Mouse (Mus musculus) stomach, embryonic 15.5 days (tissue): ENCODE measurements at regions not wholly inside any gene's neighbourhood (a gene's known extent, or its start where the extent isn't known, plus 50 kb on each side); places are given as distances from the start of the nearest gene placed in this dataset.

Source experiments
- ATAC-seq: fragments of 200-750 bp; cut with Nextera tagmentation; 2 replicates; pipeline ENCODE4 v1.8.0; 2017; ENCODE audit warnings: low read depth, moderate number of reproducible peaks, moderate TSS enrichment; ENCODE audit not compliant: insufficient read depth, low FRiP score
- H3K27ac ChIP-seq: fragments of 300-500 bp; sonication (generic); 2 replicates; pipeline ENCODE4 v1.5.1; 2015; ENCODE audit warnings: mild to moderate bottlenecking, inconsistent platforms
- H3K27me3 ChIP-seq: fragments of 300-500 bp; sonication (generic); replicated peaks from 2 replicates; pipeline ENCODE4 v1.6.1; 2015; ENCODE audit warnings: inconsistent platforms
- H3K36me3 ChIP-seq: fragments of 300-500 bp; sonication (generic); 2 replicates; pipeline ENCODE4 v1.6.1; 2015; ENCODE audit warnings: inconsistent platforms
- H3K4me1 ChIP-seq: fragments of 300-500 bp; sonication (generic); 2 replicates; pipeline ENCODE4 v1.6.1; 2015; ENCODE audit warnings: inconsistent platforms
- H3K4me2 ChIP-seq: fragments of 300-500 bp; sonication (generic); 2 replicates; pipeline ENCODE4 v1.6.1; 2015; ENCODE audit warnings: mild to moderate bottlenecking, inconsistent platforms
- H3K4me3 ChIP-seq: fragments of 300-500 bp; sonication (generic); replicated peaks from 2 replicates; pipeline ENCODE4 v1.5.1; 2015; ENCODE audit warnings: inconsistent platforms
- H3K9ac ChIP-seq: fragments of 300-500 bp; sonication (generic); 2 replicates; pipeline ENCODE4 v1.6.1; 2015; ENCODE audit warnings: inconsistent platforms
- H3K9me3 ChIP-seq: fragments of 300-500 bp; sonication (generic); 2 replicates; pipeline ENCODE4 v1.6.1; 2016; ENCODE audit warnings: inconsistent platforms
- WGBS: fragments of 180-500 bp; shearing (Covaris S2); methylation state at CpG from one replicate; pipeline ENCODE4 v1.1.7; 2015; 5-methylcytosine and 5-hydroxymethylcytosine counted together

DNA sequence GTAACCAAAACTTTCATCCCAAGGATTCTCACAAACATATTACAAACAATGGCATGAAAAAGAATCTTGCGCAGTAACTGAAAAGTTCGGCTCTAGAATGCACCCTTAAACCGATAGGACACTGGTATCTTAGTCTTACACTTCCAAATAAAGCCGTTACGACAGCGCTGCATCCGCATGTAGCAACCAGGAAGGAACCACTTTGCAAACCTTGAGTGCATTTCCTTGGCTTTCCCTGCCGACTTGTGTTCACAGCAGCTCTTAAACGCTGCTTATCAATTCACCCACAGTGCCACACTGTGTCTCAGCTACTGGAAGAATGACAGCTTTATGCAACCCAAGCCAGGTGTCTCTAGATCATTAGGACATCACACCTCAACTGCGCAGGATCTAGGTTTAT lies 202.3 kb upstream of the Arid1b start:
- Histone ChIP-seq H3K4me2 (no peak overlapping the region), H3K27ac (no peak overlapping the region), H3K36me3 (no peaks in the 10 kb centered on the region), H3K4me3 (no peak overlapping the region), H3K9ac (no peak overlapping the region), H3K9me3 (no peaks in the 10 kb centered on the region), H3K27me3 (no peaks in the 10 kb centered on the region), H3K4me1 (no peaks in the 10 kb centered on the region)
- ATAC-seq: no peak
- WGBS: 71% methylated on average over 10 of the region's 10 CpGs

DNA sequence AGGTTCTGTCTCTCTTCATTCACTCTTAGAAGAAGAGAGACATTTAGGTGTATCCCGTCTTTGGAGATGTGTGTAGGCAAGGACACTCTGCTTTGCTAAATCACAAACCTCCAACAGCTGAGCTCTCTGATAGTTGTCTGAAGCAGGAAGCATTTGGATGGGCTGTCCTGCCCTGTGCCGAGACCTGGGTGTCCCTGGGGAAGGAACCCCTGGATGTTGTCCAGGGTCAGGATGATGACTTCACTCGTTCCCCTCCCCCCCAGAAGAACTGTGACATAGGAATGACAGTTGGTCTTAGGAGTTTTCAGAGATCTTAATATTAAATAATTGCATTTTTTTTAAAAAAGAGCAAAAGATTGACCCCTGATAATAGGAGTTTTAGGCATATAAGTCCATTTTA lies 197.9 kb upstream of the Arid1b start:
- Histone ChIP-seq H3K27me3 (no peaks in the 10 kb centered on the region), H3K4me1 (no peaks in the 10 kb centered on the region), H3K9ac (no peak overlapping the region), H3K27ac (no peak overlapping the region), H3K4me3 (no peak overlapping the region), H3K36me3 (no peaks in the 10 kb centered on the region), H3K4me2 (no peak overlapping the region), H3K9me3 (no peaks in the 10 kb centered on the region)
- WGBS: 68% methylated on average over 3 of the region's 3 CpGs
- ATAC-seq: no peak

DNA sequence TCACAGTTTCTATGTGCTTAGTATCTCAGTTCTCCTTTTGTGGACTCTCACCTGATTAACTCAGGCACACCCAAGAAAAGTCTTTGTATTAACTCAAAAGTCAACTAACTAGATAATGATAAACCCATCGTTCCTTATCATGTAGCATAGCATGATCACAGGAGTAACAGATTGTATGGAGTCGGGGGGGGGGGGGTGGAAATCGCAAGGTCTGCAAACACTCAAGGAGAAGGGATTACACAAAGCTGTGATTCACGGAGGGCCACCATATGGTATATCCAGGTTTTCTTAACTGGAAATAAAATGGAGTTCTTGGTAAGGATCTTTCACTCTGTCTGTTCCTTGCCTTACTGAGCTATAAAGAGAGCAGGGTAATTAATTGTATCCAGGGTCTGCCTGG lies 190.1 kb upstream of the Arid1b start:
- H3K27ac ChIP-seq: no peak overlapping the region
- no peak for ATAC-seq
- H3K4me1 ChIP-seq: no peaks in the 10 kb centered on the region
- no peak overlapping the region for H3K4me3 ChIP-seq
- H3K9ac ChIP-seq: no peak overlapping the region
- H3K4me2 ChIP-seq: no peak overlapping the region
- no peaks in the 10 kb centered on the region for H3K27me3 ChIP-seq
- WGBS: 51% methylated on average over 4 of the region's 4 CpGs
- H3K36me3 ChIP-seq: no peaks in the 10 kb centered on the region
- H3K9me3 ChIP-seq: no peaks in the 10 kb centered on the region

DNA sequence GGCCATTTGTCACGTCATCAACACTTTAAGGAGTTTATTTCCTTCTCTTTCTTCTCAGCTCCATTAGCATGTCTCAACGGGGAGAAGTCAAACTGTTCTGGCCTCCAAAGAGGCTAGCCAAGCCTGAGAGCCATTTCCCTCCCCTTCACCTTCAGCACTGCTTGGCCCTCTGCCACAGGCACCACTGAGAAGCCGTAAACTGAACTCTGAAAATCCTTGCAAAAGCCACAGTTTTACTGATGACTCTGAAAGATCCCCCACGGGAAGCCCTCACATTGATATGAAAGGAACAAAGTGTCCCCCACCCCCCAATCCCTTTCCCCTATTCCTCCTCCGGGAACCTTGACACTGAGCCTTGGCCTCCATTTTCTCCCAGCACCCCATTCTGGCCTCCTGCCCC lies 188.1 kb upstream of the Arid1b start:
- 40% methylated on average over 5 of the region's 5 CpGs for WGBS
- Histone ChIP-seq H3K36me3 (no peaks in the 10 kb centered on the region), H3K4me1 (no peaks in the 10 kb centered on the region), H3K9ac (no peak overlapping the region), H3K4me3 (no peak overlapping the region), H3K9me3 (no peaks in the 10 kb centered on the region), H3K27ac (no peak overlapping the region), H3K4me2 (no peak overlapping the region), H3K27me3 (no peaks in the 10 kb centered on the region)
- ATAC-seq: no peak

DNA sequence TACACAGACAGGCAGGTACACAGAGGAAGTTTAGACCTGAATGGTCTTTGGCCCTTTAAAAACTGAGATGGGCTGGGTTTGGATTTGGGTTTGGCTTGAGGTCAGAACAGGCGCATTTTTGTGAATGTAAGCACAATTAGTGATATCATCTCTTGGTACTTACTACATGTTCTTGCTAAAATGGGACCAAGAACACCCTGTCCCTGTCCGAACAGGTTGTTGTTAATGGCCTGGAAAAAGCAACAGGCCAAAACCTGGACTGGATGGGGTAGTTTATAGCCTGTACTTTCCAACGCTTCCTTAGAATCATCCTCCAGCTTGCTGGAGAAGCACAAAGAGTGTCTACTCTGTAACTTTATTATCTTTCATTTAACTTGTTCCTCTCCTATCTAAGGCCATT lies 185.2 kb upstream of the Arid1b start:
- no peak overlapping the region for H3K27ac ChIP-seq
- no peaks in the 10 kb centered on the region for H3K4me1 ChIP-seq
- H3K36me3 ChIP-seq: no peaks in the 10 kb centered on the region
- no peak overlapping the region for H3K4me3 ChIP-seq
- H3K27me3 ChIP-seq: no peaks in the 10 kb centered on the region
- H3K4me2 ChIP-seq: no peak overlapping the region
- H3K9me3 ChIP-seq: no peaks in the 10 kb centered on the region
- H3K9ac ChIP-seq: no peak overlapping the region
- 74% methylated on average over 3 of the region's 3 CpGs for WGBS
- no peak for ATAC-seq

DNA sequence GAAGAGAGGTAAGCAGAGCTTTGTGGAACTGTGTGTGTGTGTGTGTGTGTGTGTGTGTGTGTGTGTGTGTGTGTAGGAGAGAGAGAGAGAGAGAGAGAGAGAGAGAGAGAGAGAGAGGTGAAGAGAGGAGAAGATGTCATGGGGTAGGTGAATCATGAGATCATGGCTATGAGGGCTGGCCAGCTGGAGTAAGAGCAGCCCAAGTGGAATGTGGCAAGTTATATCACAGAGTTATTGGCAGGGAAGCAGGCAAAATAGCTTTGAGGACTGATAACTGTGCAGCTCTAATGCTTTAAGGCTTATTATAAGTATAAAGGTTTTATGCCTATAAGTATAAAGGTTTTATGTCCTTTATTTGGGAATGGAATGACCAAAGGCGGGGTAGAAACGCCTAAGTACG lies 180.9 kb upstream of the Arid1b start:
- Histone ChIP-seq H3K9ac (no peak overlapping the region), H3K27me3 (no peaks in the 10 kb centered on the region), H3K36me3 (no peaks in the 10 kb centered on the region), H3K4me3 (no peak overlapping the region), H3K9me3 (no peaks in the 10 kb centered on the region), H3K27ac (no peak overlapping the region), H3K4me2 (no peak overlapping the region), H3K4me1 (no peaks in the 10 kb centered on the region)
- ATAC-seq: no peak
- WGBS: 93% methylated on average over 3 of the region's 3 CpGs

- Histone ChIP-seq H3K9me3 (no peaks in the 10 kb centered on the region), H3K4me3 (no peak overlapping the region), H3K4me1 (no peaks in the 10 kb centered on the region), H3K27me3 (no peaks in the 10 kb centered on the region), H3K36me3 (no peaks in the 10 kb centered on the region), H3K4me2 (no peak overlapping the region), H3K27ac (no peak overlapping the region), H3K9ac (no peak overlapping the region)
- 63% methylated on average over 6 of the region's 6 CpGs for WGBS
- no peak for ATAC-seq
These were observed 180.5 kb upstream of the Arid1b start for GRCm38 (mm10) chr17:4813666-4814065.

DNA sequence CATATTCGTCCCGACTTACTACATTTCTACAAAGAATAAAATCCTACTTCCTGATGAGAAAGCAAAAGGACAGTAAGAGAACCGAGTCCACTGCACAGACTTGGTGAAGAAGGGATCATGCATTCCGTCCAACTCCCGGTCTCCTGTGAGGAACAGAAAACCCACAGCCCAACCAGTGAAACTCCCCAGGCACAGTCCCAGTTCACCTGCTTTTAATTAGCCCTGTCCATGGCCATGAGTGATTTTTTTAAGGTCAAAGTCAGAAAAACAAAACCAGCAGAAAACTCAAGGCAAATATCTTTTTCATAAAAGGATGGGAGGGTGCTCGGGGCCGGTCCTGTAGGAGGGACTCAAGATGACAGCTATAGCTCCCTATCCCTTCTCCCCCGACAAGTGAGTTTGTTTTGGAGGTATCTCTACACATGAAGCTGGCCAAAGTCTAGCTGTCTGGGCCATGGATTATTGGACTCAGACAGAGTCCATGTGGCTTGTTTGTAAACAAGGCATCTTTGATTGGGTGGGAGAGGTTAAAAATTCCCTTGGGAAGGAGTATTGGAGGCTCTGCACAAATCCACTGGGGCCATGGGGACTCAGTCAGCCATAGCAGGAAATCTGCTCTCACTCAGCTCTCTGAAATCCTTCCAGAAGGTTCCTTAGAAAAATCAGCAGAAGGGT lies 168.8 kb upstream of the Arid1b start:
- H3K4me1 ChIP-seq: no peaks in the 10 kb centered on the region
- no peak overlapping the region for H3K4me2 ChIP-seq
- no peak overlapping the region for H3K27ac ChIP-seq
- no peak for ATAC-seq
- no peaks in the 10 kb centered on the region for H3K9me3 ChIP-seq
- no peak overlapping the region for H3K9ac ChIP-seq
- WGBS: 69% methylated on average over 8 of the region's 8 CpGs
- no peaks in the 10 kb centered on the region for H3K36me3 ChIP-seq
- no peaks in the 10 kb centered on the region for H3K27me3 ChIP-seq
- H3K4me3 ChIP-seq: no peak overlapping the region

GRCm38 (mm10) chr17:4834065-4834464 lies 160.1 kb upstream of the Arid1b start:
- H3K27ac ChIP-seq: no peak overlapping the region
- H3K9me3 ChIP-seq: no peaks in the 10 kb centered on the region
- H3K9ac ChIP-seq: no peak overlapping the region
- H3K4me1 ChIP-seq: peaks cover 3% of the 10 kb centered on the region; the same call in 1 of the 2 replicates
- no peak overlapping the region for H3K4me3 ChIP-seq
- ATAC-seq: no peak; the same call in 1 of the 2 replicates
- H3K4me2 ChIP-seq: 0 out of 2 replicates have a peak overlapping the region, but pooled peaks have one; percentile 0
- H3K27me3 ChIP-seq: no peaks in the 10 kb centered on the region
- 28% methylated on average over 7 of the region's 7 CpGs for WGBS
- H3K36me3 ChIP-seq: no peaks in the 10 kb centered on the region

GRCm38 (mm10) chr17:4834571-4834970 lies 159.6 kb upstream of the Arid1b start:
- no peak overlapping the region for H3K4me2 ChIP-seq
- WGBS: 72% methylated on average over 7 of the region's 7 CpGs
- no peak overlapping the region for H3K27ac ChIP-seq

GRCm38 (mm10) chr17:4835065-4835705 lies 158.9 kb upstream of the Arid1b start:
- H3K27ac ChIP-seq: no peak overlapping the region
- no peak overlapping the region for H3K4me2 ChIP-seq
- no peaks in the 10 kb centered on the region for H3K27me3 ChIP-seq
- H3K4me1 ChIP-seq: peaks cover 3% of the 10 kb centered on the region; the same call in 1 of the 2 replicates
- no peaks in the 10 kb centered on the region for H3K36me3 ChIP-seq
- ATAC-seq: no peak
- H3K9ac ChIP-seq: no peak overlapping the region
- no peaks in the 10 kb centered on the region for H3K9me3 ChIP-seq
- 71% methylated on average over 8 of the region's 8 CpGs for WGBS
- no peak overlapping the region for H3K4me3 ChIP-seq

More at GRCm38 (mm10) chr17:4834571-4834970, 159.6 kb upstream of the Arid1b start:
- H3K4me1 ChIP-seq: peaks cover 3% of the 10 kb centered on the region; the same call in 1 of the 2 replicates
- no peak overlapping the region for H3K4me3 ChIP-seq
- H3K9me3 ChIP-seq: no peaks in the 10 kb centered on the region
- no peaks in the 10 kb centered on the region for H3K36me3 ChIP-seq
- no peak for ATAC-seq
- no peaks in the 10 kb centered on the region for H3K27me3 ChIP-seq
- no peak overlapping the region for H3K9ac ChIP-seq

DNA sequence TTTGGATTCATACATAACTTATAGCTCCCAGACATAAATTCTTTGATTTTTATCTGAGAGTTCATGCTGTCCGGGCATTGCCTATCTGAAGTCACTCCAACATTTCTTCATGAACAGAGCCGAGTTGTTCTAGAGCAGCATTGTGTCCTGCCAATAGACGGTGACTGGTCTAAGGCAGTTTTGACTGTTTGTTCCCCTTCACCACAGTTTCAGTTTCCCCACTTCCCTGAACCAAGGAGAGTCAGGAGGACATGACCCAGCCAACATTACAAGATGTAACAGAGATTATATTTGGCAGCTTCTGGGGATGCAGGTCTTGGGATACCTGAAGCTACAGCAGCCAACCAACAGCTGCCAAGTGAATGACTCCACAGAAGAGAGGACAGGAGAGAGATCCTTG lies 154.0 kb upstream of the Arid1b start:
- Histone ChIP-seq H3K27ac (no peak overlapping the region), H3K36me3 (no peaks in the 10 kb centered on the region), H3K9me3 (no peaks in the 10 kb centered on the region), H3K27me3 (no peaks in the 10 kb centered on the region), H3K9ac (no peak overlapping the region), H3K4me3 (no peak overlapping the region), H3K4me1 (no peaks in the 10 kb centered on the region), H3K4me2 (no peak overlapping the region)
- WGBS: 88% methylated on average over 3 of the region's 3 CpGs
- ATAC-seq: no peak
